Mouse (Mus musculus) lung, adult 2 months (tissue): ENCODE data around the gene Foxo1.

ENCODE experiments used
- CTCF ChIP-seq: fragments of 200-500 bp; IDR thresholded peaks from 2 replicates; pipeline ENCODE4 v1.5.1; 2011; ENCODE audit warnings: mild to moderate bottlenecking, low read length, control low read depth; ENCODE audit not compliant: insufficient read depth
- POLR2A ChIP-seq: fragments of 200-500 bp; IDR thresholded peaks from 2 replicates; pipeline ENCODE4 v1.6.1; 2011; ENCODE audit warnings: low read depth, mild to moderate bottlenecking, control low read depth, low read length, borderline replicate concordance; ENCODE audit errors: extremely low read depth

- TF ChIP-seq CTCF (no peak), POLR2A (no peak)
Measured at GRCm38 (mm10) chr3:52357265-52357953, 89.3 kb downstream of the Foxo1 start.
